Mouse (Mus musculus) neural tube, embryonic 11.5 days (tissue): Measurements from ENCODE around the gene Elovl1. TPM values are rescaled to one million over a fixed set of nuclear protein-coding genes. Genes with fewer than 3 reads are reported as not detected.

Experiments used
- ATAC-seq: fragments of 200-750 bp; cut with Nextera tagmentation; 2 replicates; pipeline ENCODE4 v1.8.0; 2017; ENCODE audit warnings: moderate number of reproducible peaks, mild to moderate bottlenecking, moderate TSS enrichment, moderate library complexity; ENCODE audit not compliant: insufficient read depth, low FRiP score, low TSS enrichment
- DNase-seq: peaks from one replicate; pipeline ENCODE4 v3.0.0-alpha.2; 2015; ENCODE audit warnings: low spot score
- H3K27ac ChIP-seq: fragments of 300-500 bp; sonication (generic); 2 replicates; pipeline ENCODE4 v1.5.1; 2014; ENCODE audit warnings: low read depth, mild to moderate bottlenecking, low read length
- H3K27me3 ChIP-seq: fragments of 300-500 bp; sonication (generic); 2 replicates; pipeline ENCODE4 v1.6.1; 2014; ENCODE audit warnings: mild to moderate bottlenecking, low read length, mixed read lengths; ENCODE audit not compliant: control insufficient read depth, insufficient read depth
- H3K36me3 ChIP-seq: fragments of 300-500 bp; sonication (generic); 2 replicates; pipeline ENCODE4 v1.6.1; 2014; ENCODE audit warnings: mild to moderate bottlenecking, low read length, moderate library complexity, mixed read lengths; ENCODE audit not compliant: control insufficient read depth, insufficient read depth
- H3K4me1 ChIP-seq: fragments of 300-500 bp; sonication (generic); 2 replicates; pipeline ENCODE4 v1.6.1; 2014; ENCODE audit warnings: low read length, mixed read lengths; ENCODE audit not compliant: control insufficient read depth, insufficient read depth
- H3K4me2 ChIP-seq: fragments of 300-500 bp; sonication (generic); 2 replicates; pipeline ENCODE4 v1.6.1; 2014; ENCODE audit warnings: low read depth, mild to moderate bottlenecking, moderate library complexity
- H3K4me3 ChIP-seq: fragments of 300-500 bp; sonication (generic); 2 replicates; pipeline ENCODE4 v1.5.1; 2014; ENCODE audit warnings: low read depth, low read length
- H3K9ac ChIP-seq: fragments of 300-500 bp; sonication (generic); 2 replicates; pipeline ENCODE4 v1.6.1; 2014; ENCODE audit warnings: mild to moderate bottlenecking, low read length
- H3K9me3 ChIP-seq: fragments of 300-500 bp; sonication (generic); 2 replicates; pipeline ENCODE4 v1.6.1; 2016; ENCODE audit warnings: low read length; ENCODE audit not compliant: control insufficient read depth
- WGBS: fragments of 180-500 bp; shearing (Covaris S2); extraction: QIAGEN DNeasy Blood & Tissue Kit; methylation state at CpG from one replicate; pipeline ENCODE4 v1.1.7; 2014; 5-methylcytosine and 5-hydroxymethylcytosine counted together
- polyA plus RNA-seq: library from polyadenylated mRNA; unstranded; fragments of >200 nt; fragmentation: Nextera tagmentation; extraction: Ambion mirVana; gene quantifications from 2 replicates; pipeline ENCODE4 v1.2.1, GENCODE M21; 2014

Gene Elovl1
- 42.3 and 48.7 TPM in 2 replicates for polyA plus RNA-seq

DNA sequence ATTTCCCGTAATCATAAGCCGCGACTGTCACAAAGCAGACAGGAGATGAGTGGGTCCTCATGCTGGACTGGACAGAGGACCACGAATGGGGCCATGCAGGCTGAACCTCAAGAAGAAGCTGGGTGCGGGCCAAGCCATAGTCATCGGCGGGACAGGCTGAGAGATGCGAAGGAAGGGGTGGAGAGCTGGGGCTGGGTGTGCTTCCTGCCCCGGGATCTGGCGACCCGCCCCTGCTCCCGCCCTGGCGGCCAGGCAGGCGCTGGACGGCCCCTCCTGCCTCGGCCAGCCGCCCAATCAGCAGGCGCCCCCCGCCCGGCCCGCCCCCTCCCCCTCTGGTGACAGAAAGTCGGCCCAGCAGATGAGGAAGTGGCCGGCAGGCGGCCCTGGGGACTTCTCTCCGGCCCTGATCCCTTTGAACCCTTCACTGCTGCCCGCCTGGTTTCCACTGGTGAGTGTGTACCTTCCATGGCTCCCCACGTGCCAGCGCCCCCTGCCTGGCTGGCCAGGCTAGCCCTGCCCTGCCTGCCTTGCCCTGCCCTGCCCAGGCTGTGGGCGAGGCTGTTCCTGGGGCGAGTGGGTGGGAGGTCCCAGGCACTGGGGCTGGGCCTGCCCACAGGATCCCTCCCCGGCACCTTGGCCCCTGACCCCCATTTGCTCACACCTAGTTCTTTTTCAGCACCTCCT is at the start of gene Elovl1:
Gene Elovl1, plus strand, starts transcription at position 326 of the 684 bp plus-strand sequence.
- H3K36me3 ChIP-seq = peaks cover 8% of the 10 kb centered on the region; the same call in 1 of the 2 replicates
- peak within 1 kb of the TSS; percentile 71 for H3K4me2 ChIP-seq
- peak within 1 kb of the TSS; percentile 61 for H3K9ac ChIP-seq
- H3K4me3 ChIP-seq = peak within 1 kb of the TSS; percentile 41
- DNase-seq (peak; percentile 91), ATAC-seq (peak; percentile 95)
- no peaks in the 10 kb centered on the region for H3K9me3 ChIP-seq
- H3K27me3 ChIP-seq = no peaks in the 10 kb centered on the region
- H3K4me1 ChIP-seq = peaks cover 8% of the 10 kb centered on the region
- 0 out of 2 replicates have a peak within 1 kb of the TSS, but pooled peaks have one; percentile 34 for H3K27ac ChIP-seq
- 0% methylated on average over 14 of the region's 31 CpGs for WGBS

DNA sequence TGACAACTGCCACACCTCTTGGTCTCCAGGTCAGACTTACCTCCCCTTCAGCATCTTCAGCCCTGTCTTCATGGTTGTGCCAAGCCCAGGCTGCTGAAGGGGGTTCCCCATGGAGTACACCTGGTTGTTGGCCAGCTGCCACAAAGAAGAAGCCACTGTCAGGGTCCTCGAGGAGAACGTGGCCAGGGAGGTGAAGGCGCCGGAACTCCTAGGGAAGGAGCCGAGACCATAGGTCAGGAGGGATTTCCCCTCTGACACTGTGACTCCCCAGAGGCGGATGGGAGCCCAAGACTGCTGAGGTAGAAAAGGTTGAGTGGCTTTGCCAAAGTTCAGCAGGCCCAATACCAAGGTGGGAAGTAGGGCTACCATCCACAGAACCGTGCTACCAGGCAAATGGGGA is 44.6 kb upstream of the Elovl1 start:
- Histone ChIP-seq H3K4me3 (no peak overlapping the region), H3K4me1 (no peaks in the 10 kb centered on the region), H3K27ac (no peak overlapping the region), H3K9me3 (no peaks in the 10 kb centered on the region), H3K36me3 (peaks cover 28% of the 10 kb centered on the region), H3K4me2 (no peak overlapping the region), H3K27me3 (no peaks in the 10 kb centered on the region), H3K9ac (no peak overlapping the region)
- WGBS = 95% methylated on average over 7 of the region's 7 CpGs
- no peak for ATAC-seq
- no peak for DNase-seq

DNA sequence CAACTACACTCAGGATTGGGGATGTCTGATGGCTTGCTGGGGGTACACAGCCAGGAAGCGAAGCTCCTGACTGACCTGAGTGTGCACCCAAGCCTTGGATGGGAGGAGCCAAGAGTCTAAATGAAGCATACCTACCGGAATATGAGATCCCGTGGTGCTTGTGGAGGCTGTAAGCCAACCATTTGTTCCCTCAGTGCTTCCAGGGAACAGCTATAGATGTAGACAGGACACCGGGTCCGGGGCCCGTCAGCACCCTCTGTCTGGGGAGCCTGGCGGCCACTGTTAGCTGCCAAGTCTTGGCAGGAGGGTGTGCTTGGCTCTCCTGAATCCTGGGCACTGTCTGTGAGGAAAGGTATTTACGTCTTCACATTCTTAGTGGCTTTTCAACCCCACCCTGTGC is 40.6 kb upstream of the Elovl1 start:
- no peak overlapping the region for H3K4me2 ChIP-seq
- H3K27ac ChIP-seq = no peak overlapping the region
- no peaks in the 10 kb centered on the region for H3K27me3 ChIP-seq
- no peak overlapping the region for H3K4me3 ChIP-seq
- H3K4me1 ChIP-seq = no peaks in the 10 kb centered on the region
- H3K36me3 ChIP-seq = peaks cover 42% of the 10 kb centered on the region
- ATAC-seq (no peak), DNase-seq (no peak)
- no peak overlapping the region for H3K9ac ChIP-seq
- WGBS = 90% methylated on average over 8 of the region's 8 CpGs
- no peaks in the 10 kb centered on the region for H3K9me3 ChIP-seq

DNA sequence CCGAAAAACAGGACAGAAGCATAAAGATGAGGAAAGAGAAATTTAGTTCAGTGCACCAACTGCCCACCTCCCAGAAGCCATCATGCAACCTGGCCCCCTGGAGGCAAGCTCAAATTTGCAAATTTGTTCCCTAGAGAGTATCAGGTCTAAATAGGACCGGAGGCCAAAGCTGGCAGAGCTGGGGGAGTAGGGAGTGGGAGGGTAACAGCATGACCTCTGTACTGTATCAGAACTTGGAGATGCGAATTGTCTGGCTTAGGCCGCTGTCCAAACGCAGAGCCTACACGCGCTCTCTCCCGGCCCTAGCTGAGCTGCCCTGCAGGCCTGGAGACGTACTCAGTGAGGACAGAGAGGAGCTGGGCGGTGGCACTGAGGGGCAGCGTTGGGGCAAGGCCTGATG is 37.7 kb upstream of the Elovl1 start:
- no peaks in the 10 kb centered on the region for H3K4me1 ChIP-seq
- no peak for DNase-seq
- no peak overlapping the region for H3K9ac ChIP-seq
- no peaks in the 10 kb centered on the region for H3K27me3 ChIP-seq
- H3K4me2 ChIP-seq = no peak overlapping the region
- H3K27ac ChIP-seq = no peak overlapping the region
- 92% methylated on average over 11 of the region's 11 CpGs for WGBS
- H3K4me3 ChIP-seq = no peak overlapping the region
- H3K9me3 ChIP-seq = no peaks in the 10 kb centered on the region
- peaks cover 39% of the 10 kb centered on the region for H3K36me3 ChIP-seq
- no peak for ATAC-seq

DNA sequence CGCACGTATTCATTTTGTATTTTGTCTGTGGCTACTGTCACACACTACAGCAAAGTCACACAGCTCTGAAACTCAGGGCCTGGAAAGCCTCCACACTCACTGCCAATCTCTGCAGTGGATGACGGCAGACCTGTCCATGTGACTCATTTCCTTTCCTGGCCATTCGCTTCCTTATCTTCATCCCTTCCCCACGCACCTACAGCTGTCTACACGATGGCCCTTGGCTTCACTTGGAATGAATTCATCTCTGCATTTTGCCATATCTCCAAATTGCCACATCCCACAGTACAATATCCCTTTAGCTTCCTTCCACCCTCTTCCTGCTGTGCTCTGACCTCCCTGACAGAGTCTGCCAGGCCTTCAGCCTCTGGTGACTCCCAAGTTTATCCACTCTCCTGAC is 33.4 kb upstream of the Elovl1 start:
- WGBS = 94% methylated on average over 6 of the region's 6 CpGs
- Histone ChIP-seq H3K4me1 (no peaks in the 10 kb centered on the region), H3K4me3 (no peak overlapping the region), H3K9me3 (no peaks in the 10 kb centered on the region), H3K27me3 (no peaks in the 10 kb centered on the region), H3K36me3 (peaks cover 19% of the 10 kb centered on the region), H3K4me2 (no peak overlapping the region), H3K27ac (no peak overlapping the region), H3K9ac (no peak overlapping the region)
- DNase-seq (no peak), ATAC-seq (no peak)

DNA sequence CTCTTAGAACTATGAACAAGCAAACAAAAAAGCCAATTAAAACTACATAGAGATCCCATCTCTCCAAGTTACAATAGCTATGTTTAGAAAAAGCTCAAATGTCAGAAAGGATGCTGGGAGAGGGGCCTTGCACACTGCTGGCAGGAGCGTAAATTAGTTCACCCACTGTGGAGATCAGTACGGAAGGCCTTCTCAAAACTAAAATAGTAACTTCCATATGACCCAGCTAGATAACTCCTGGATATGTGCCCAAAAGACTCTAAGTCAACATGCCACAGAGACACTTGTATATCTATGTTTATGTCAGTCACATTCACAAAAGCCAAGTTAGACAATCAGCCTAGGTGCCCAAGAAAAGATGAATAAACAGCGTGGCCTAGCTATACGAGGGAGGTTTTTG is 32.6 kb upstream of the Elovl1 start:
- no peak overlapping the region for H3K4me2 ChIP-seq
- H3K36me3 ChIP-seq = peaks cover 17% of the 10 kb centered on the region
- DNase-seq (no peak), ATAC-seq (no peak)
- no peaks in the 10 kb centered on the region for H3K4me1 ChIP-seq
- H3K27ac ChIP-seq = no peak overlapping the region
- H3K27me3 ChIP-seq = no peaks in the 10 kb centered on the region
- WGBS = 95% methylated on average over 4 of the region's 4 CpGs
- H3K9me3 ChIP-seq = no peaks in the 10 kb centered on the region
- H3K9ac ChIP-seq = no peak overlapping the region
- H3K4me3 ChIP-seq = no peak overlapping the region

DNA sequence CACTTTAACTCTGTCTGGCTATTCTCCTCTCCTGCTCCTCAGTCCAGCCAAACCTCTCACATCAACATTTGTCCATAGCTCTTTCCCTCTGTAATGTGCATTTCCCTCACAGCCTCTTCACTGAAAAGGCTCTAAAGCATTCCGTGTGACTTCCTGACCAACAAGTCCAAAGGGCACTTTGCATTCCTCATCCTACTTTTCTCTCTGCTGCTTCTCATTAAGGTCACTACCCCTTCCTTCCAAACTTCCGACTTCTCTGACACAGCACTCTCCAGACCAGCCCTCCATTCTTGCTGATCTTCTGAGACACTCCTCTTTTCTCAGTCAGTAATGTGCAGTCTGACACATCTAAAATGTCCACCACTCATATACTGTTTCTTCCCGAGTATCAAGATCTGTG is 31.5 kb upstream of the Elovl1 start:
- H3K9ac ChIP-seq = no peak overlapping the region
- no peaks in the 10 kb centered on the region for H3K4me1 ChIP-seq
- ATAC-seq = no peak
- H3K4me2 ChIP-seq = no peak overlapping the region
- peaks cover 13% of the 10 kb centered on the region for H3K36me3 ChIP-seq
- H3K4me3 ChIP-seq = no peak overlapping the region
- no peaks in the 10 kb centered on the region for H3K27me3 ChIP-seq
- 83% methylated on average over 3 of the region's 3 CpGs for WGBS
- H3K9me3 ChIP-seq = no peaks in the 10 kb centered on the region
- H3K27ac ChIP-seq = no peak overlapping the region
- DNase-seq = no peak

DNA sequence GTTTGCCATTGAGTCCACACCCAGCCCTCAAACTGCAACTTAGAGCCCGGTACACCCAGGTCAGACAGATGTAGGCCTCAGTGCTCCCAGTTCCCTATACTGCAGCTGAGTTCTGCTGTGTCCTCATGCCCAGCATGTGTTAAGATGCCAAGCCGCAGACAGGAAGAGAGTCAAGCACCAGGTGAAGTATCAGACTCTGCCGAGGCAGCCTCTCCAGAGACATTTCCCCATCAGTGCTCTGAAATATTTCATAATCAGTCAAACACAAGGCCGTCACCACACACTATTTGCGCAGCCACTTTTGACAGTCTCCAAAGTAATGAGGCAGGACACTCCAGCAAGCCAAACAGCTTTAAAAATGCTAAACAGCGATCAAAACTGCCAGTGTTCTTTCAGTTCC is 29.5 kb upstream of the Elovl1 start:
- Histone ChIP-seq H3K36me3 (peaks cover 11% of the 10 kb centered on the region), H3K9ac (no peak overlapping the region), H3K4me1 (no peaks in the 10 kb centered on the region), H3K4me2 (no peak overlapping the region), H3K4me3 (no peak overlapping the region), H3K27ac (no peak overlapping the region), H3K9me3 (no peaks in the 10 kb centered on the region), H3K27me3 (no peaks in the 10 kb centered on the region)
- DNase-seq (no peak), ATAC-seq (no peak)
- WGBS = 92% methylated on average over 6 of the region's 6 CpGs

DNA sequence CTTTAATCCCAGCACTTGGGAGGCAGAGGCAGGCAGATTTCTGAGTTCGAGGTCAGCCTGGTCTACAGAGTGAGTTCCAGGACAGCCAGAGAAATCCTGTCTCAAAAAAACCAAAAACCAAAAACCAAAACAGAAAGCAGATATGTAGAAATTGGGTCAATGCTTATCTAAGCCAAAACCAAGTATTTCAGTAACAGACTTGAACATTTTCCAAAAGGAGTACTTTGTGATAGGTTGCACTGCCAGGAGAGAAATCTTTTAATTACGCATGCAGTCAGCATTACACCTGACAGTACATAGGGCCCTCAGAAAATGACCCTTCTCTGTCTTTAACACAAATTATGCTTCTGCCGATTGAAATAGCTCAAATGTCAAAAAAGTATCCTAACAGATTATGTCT is 26.5 kb upstream of the Elovl1 start:
- H3K27ac ChIP-seq = no peak overlapping the region
- no peak for ATAC-seq
- no peaks in the 10 kb centered on the region for H3K9me3 ChIP-seq
- WGBS = 95% methylated on average over 3 of the region's 3 CpGs
- no peaks in the 10 kb centered on the region for H3K4me1 ChIP-seq
- no peaks in the 10 kb centered on the region for H3K27me3 ChIP-seq
- DNase-seq = no peak
- no peak overlapping the region for H3K9ac ChIP-seq
- H3K36me3 ChIP-seq = peaks cover 11% of the 10 kb centered on the region
- no peak overlapping the region for H3K4me2 ChIP-seq
- H3K4me3 ChIP-seq = no peak overlapping the region
